Comparison of ENCODE assay signal across 14 mouse cellular contexts in genomic region chr7:74544306-74544705, GRCm38 (mm10). TPM values are rescaled to one million over a fixed set of nuclear protein-coding genes. Genes with fewer than 3 reads are reported as not detected.
DNase-seq lines count a peak whose midpoint lies in the region; TF ChIP-seq lines count a peak whose summit lies in the region.
"Had no signal": no experiment of that assay in that cellular context is flagged by ENCODE, and none has a peak within 500 bp of the region (broad histone marks: within the 10 kb centered on the region; RNA-seq: fewer than 3 reads in every experiment).

No protein-coding gene starts in this region.

- intact Hi-C loops in left cerebral cortex, adult 2 months (cut with DNase I): no loop called here

- peak; percentile 76 for DNase-seq in gastrocnemius, adult 18-20 months (ENCODE audit: low spot score)
- DNase-seq in gastrocnemius, postnatal 10 days: no peak
- DNase-seq in T-cell, adult 2 months (ENCODE audit: low spot score): peak; percentile 52
- peak; percentile 39 for DNase-seq in induced T-regulatory cell, adult 2 months (ENCODE audit: low read depth)
- DNase-seq in thymus, postnatal 14 days: peak; percentile 83
- DNase-seq in left cerebral cortex, adult 2 months (ENCODE audit: extremely low spot score in 1 of 2, low spot score in 2 of 2): no peak
- no peak for DNase-seq in lung, postnatal 36 days
- DNase-seq: heart, postnatal 4 days; lung, adult 2 months had no signal

- H3K4me3 ChIP-seq in left cerebral cortex, adult 2 months: no peak overlapping the region
- H3K4me3 ChIP-seq: forebrain, embryonic 10.5 days; intestine, embryonic 15.5 days; midbrain, embryonic 15.5 days had no signal

- H3K27ac ChIP-seq in left cerebral cortex, adult 2 months: no peak overlapping the region
- H3K27ac ChIP-seq: forebrain, embryonic 10.5 days; intestine, embryonic 15.5 days; kidney, postnatal 0 days; midbrain, embryonic 15.5 days; stomach, postnatal 0 days had no signal

- TF ChIP-seq CTCF in left cerebral cortex, adult 2 months (IDR thresholded peaks at IDR 0.05): no peak

RNA-seq across cellular contexts. Expression of gene Slco3a1, which starts 10.3 kb away (rescaled TPM):
- total RNA-seq in gastrocnemius, adult 18-20 months (2021): 10 to 100 TPM; 60.0 to 77.8 TPM
- 10 to 100 TPM; 23.5 to 24.4 TPM for total RNA-seq in gastrocnemius, postnatal 10 days (2021)
- 10 to 100 TPM; 54.9 to 56.8 TPM for total RNA-seq in left cerebral cortex, adult 2 months (2021)

Comparison
In these comparisons a context has a peak if more than half of its experiments do, and no peak if none do; other contexts are left out.
1. DNase-seq: peak in gastrocnemius, adult 18-20 months (single experiment), T-cell, adult 2 months (single experiment), induced T-regulatory cell, adult 2 months (single experiment) and thymus, postnatal 14 days (single experiment); none in gastrocnemius, postnatal 10 days (single experiment), left cerebral cortex, adult 2 months (0 of 2) and lung, postnatal 36 days (single experiment).